Mouse (Mus musculus) B cell, adult 2 months (primary cell): Measurements from ENCODE around the gene Ankib1.

ENCODE experiments used
- DNase-seq, 2 experiments: peaks; one replicate each; pipeline ENCODE4 v3.0.0; 2022

Gene Ankib1

GRCm38 (mm10) chr5:3645326-3645725 is 157.4 kb downstream of the Ankib1 start:
- DNase-seq, result no peak

DNA sequence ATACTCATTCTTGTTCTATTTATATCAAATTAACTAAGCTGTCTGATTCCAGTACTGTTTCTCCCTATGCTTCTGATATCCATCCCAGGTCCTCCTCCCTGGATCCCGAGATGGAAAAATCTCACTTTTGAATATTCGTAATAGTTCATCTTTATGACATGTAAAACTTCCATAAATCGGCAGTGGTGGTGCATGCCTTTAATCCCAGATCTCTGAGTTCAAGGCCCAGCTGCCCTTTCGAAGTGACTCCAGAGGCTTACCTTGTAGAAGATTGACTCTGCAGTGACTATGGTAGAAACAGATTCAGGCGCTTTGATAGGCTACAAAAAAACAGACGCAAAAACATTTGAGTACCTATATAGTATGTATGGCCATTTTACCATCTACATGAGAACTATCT is 158.1 kb downstream of the Ankib1 start:
- no peak for DNase-seq
